ENCODE assay signal across 21 mouse cellular contexts in genomic region chr4:123765071-123765470, GRCm38 (mm10). TPM values are rescaled to one million over a fixed set of nuclear protein-coding genes. Genes with fewer than 3 reads are reported as not detected.
"Had no signal": no experiment of that assay in that cellular context is flagged by ENCODE, and none has a peak within 500 bp of the region (broad histone marks: within the 10 kb centered on the region; RNA-seq: fewer than 3 reads in every experiment).

No protein-coding gene starts in this region.

- H3K4me2 ChIP-seq: liver, embryonic 15.5 days; lung, embryonic 15.5 days; midbrain, embryonic 11.5 days; midbrain, embryonic 13.5 days; midbrain, embryonic 15.5 days; neural tube, embryonic 12.5 days; stomach, embryonic 15.5 days had no signal

- H3K36me3 ChIP-seq: liver, embryonic 15.5 days; lung, embryonic 15.5 days; midbrain, embryonic 13.5 days; midbrain, embryonic 15.5 days; neural tube, embryonic 12.5 days; stomach, embryonic 15.5 days had no signal

- H3K9ac ChIP-seq: liver, embryonic 15.5 days; lung, embryonic 15.5 days; midbrain, embryonic 13.5 days; midbrain, embryonic 15.5 days; neural tube, embryonic 12.5 days; stomach, embryonic 15.5 days had no signal

- H3K4me1 ChIP-seq: liver, embryonic 15.5 days; lung, embryonic 15.5 days; megakaryocyte, embryonic 14.5 days; midbrain, embryonic 13.5 days; midbrain, embryonic 15.5 days; neural tube, embryonic 12.5 days; stomach, embryonic 15.5 days had no signal

- DNase-seq: lung, adult 2 months; lung, postnatal 14 days; lung, postnatal 36 days; right cerebral cortex, postnatal 14 days; thymus, adult 2 months; thymus, postnatal 25 days; thymus, postnatal 4 days had no signal

- H3K27ac ChIP-seq: liver, embryonic 15.5 days; lung, embryonic 15.5 days; macrophage; midbrain, embryonic 13.5 days; midbrain, embryonic 15.5 days; neural tube, embryonic 12.5 days; stomach, embryonic 15.5 days; stomach, postnatal 0 days had no signal

- ATAC-seq: lung, postnatal 0 days; midbrain, embryonic 13.5 days; midbrain, embryonic 15.5 days had no signal

- H3K9me3 ChIP-seq: liver, embryonic 15.5 days; lung, embryonic 15.5 days; megakaryocyte, embryonic 14.5 days; midbrain, embryonic 13.5 days; midbrain, embryonic 15.5 days; neural tube, embryonic 12.5 days; stomach, embryonic 15.5 days had no signal

- H3K27me3 ChIP-seq: liver, embryonic 15.5 days; lung, embryonic 15.5 days; megakaryocyte, embryonic 14.5 days; midbrain, embryonic 13.5 days; midbrain, embryonic 15.5 days; neural tube, embryonic 12.5 days; stomach, embryonic 15.5 days had no signal

- H3K4me3 ChIP-seq: liver, embryonic 15.5 days; lung, embryonic 15.5 days; megakaryocyte, embryonic 14.5 days; midbrain, embryonic 13.5 days; midbrain, embryonic 15.5 days; neural tube, embryonic 12.5 days; stomach, embryonic 15.5 days had no signal

RNA-seq across cellular contexts. Expression of gene Rhbdl2, which starts 22.6 kb away (rescaled TPM):
- total RNA-seq: megakaryocyte progenitor cell, adult 5-6 weeks; monocyte, adult 5-6 weeks; neutrophil, adult 5-6 weeks had no signal
- polyA plus RNA-seq: liver, embryonic 15.5 days; macrophage had no signal
